Mouse (Mus musculus) CH12.LX (cell line): ENCODE data around the gene Sf3a3. TPM values are rescaled to one million over a fixed set of nuclear protein-coding genes. Genes with fewer than 3 reads are reported as not detected.

Source experiments
- DNase-seq: peaks from one replicate; pipeline ENCODE4 v3.0.0-alpha.2; 2013; ENCODE audit errors: extremely low read depth
- H3K27ac ChIP-seq: 2 replicates; pipeline ENCODE4 v1.5.1; 2012; ENCODE audit warnings: low read depth, mild to moderate bottlenecking, control low read depth, moderate library complexity; ENCODE audit not compliant: insufficient read depth
- H3K27me3 ChIP-seq: replicated peaks from 2 replicates; pipeline ENCODE3; 2012; ENCODE audit warnings: inconsistent platforms
- H3K36me3 ChIP-seq, 2 experiments: replicated peaks in 1 of 2; 2 replicates each; pipeline versions ENCODE3 to v1.6.1; 2012; ENCODE audit warnings: inconsistent platforms in 1 of 2, low read length in 1 of 2, mild to moderate bottlenecking in 1 of 2, mixed read lengths in 1 of 2, moderate library complexity in 1 of 2; ENCODE audit not compliant: control insufficient read depth in 1 of 2, insufficient read depth in 1 of 2
- H3K4me1 ChIP-seq, 2 experiments: 2 replicates each; pipeline ENCODE4 v1.6.1; 2012; ENCODE audit warnings: inconsistent platforms in 1 of 2, moderate library complexity in 1 of 2; ENCODE audit not compliant: insufficient read depth in 2 of 2, control insufficient read depth in 1 of 2
- H3K4me2 ChIP-seq: 2 replicates; pipeline ENCODE4 v1.6.1; 2012; ENCODE audit warnings: low read depth, mild to moderate bottlenecking, control low read depth; ENCODE audit not compliant: poor library complexity, insufficient read depth, severe bottlenecking
- H3K4me3 ChIP-seq, 3 experiments: fragments of 150-350 bp in 1 of 3; sonication (generic) in 1 of 3; replicated peaks in 1 of 3; 2 replicates each; pipeline versions ENCODE3 to v1.5.1; 2011 to 2012; ENCODE audit warnings: low read depth in 2 of 3, low read length in 2 of 3, mild to moderate bottlenecking in 2 of 3, moderate library complexity in 2 of 3, control low read depth in 1 of 3, improper control_type of control experiment in 1 of 3, inconsistent platforms in 1 of 3, mixed read lengths in 1 of 3; ENCODE audit not compliant: poor library complexity in 1 of 3
- H3K79me2 ChIP-seq: replicated peaks from 2 replicates; pipeline ENCODE4 v1.6.1; 2012; ENCODE audit warnings: mild to moderate bottlenecking, moderate library complexity; ENCODE audit not compliant: control insufficient read depth, poor library complexity, insufficient read depth, severe bottlenecking; ENCODE audit errors: extremely low read depth
- H3K9ac ChIP-seq: 2 replicates; pipeline ENCODE4 v1.6.1; 2012; ENCODE audit warnings: low read depth, mild to moderate bottlenecking, control low read depth, moderate library complexity; ENCODE audit not compliant: insufficient read depth
- H3K9me3 ChIP-seq: replicated peaks from 2 replicates; pipeline ENCODE3; 2012; ENCODE audit warnings: low read length, inconsistent platforms, mixed read lengths
- CTCF ChIP-seq, 2 experiments: IDR thresholded peaks in 1 of 2; conservative IDR thresholded peaks in 1 of 2; 2 replicates each; pipeline ENCODE4 v1.5.1; 2011 to 2012; ENCODE audit warnings: low read depth in 2 of 2, low read length in 2 of 2, improper control_type of control experiment in 1 of 2, inconsistent platforms in 1 of 2, mild to moderate bottlenecking in 1 of 2, moderate library complexity in 1 of 2
- EP300 ChIP-seq: IDR thresholded peaks from 2 replicates; pipeline ENCODE4 v1.6.1; 2011; ENCODE audit warnings: low read length, improper control_type of control experiment
- ETS1 ChIP-seq: conservative IDR thresholded peaks from 2 replicates; pipeline ENCODE4 v1.6.1; 2012; ENCODE audit warnings: low read depth, mild to moderate bottlenecking, inconsistent platforms, low read length, improper control_type of control experiment, moderate library complexity
- MEF2A ChIP-seq: IDR thresholded peaks from 2 replicates; pipeline ENCODE4 v1.6.1; 2014; ENCODE audit warnings: low read depth, mild to moderate bottlenecking, inconsistent platforms, low read length, improper control_type of control experiment, borderline replicate concordance
- MXI1 ChIP-seq: IDR thresholded peaks from 2 replicates; pipeline ENCODE4 v1.6.1; 2011; ENCODE audit warnings: mild to moderate bottlenecking, low read depth, low read length, improper control_type of control experiment
- NELFE ChIP-seq: IDR thresholded peaks from 2 replicates; pipeline ENCODE4 v1.6.1; 2011; ENCODE audit warnings: low read depth, low read length, improper control_type of control experiment
- RAD21 ChIP-seq: IDR thresholded peaks from 2 replicates; pipeline ENCODE4 v1.6.1; 2011; ENCODE audit warnings: low read depth, mild to moderate bottlenecking, low read length, improper control_type of control experiment, moderate library complexity
- SIN3A ChIP-seq: IDR thresholded peaks from 2 replicates; pipeline ENCODE4 v1.6.1; 2012; ENCODE audit warnings: low read length, improper control_type of control experiment, inconsistent platforms
- ZNF384 ChIP-seq: IDR thresholded peaks from 2 replicates; pipeline ENCODE4 v1.6.1; 2012; ENCODE audit warnings: low read depth, low read length, improper control_type of control experiment, inconsistent platforms
- dilution Hi-C: fragments of 300-500 bp; cut with MboI; formaldehyde crosslinking; loops from 2 replicates; pipeline ENCODE4 v1.14.3; 2020; ENCODE audit warnings: low sequenced_read_pairs; ENCODE audit not compliant: extremely low pct_unique_long_range_greater_than_20kb, extremely low pct_ligation_motif_present
- in situ Hi-C: fragments of 300-500 bp; cut with MboI; formaldehyde crosslinking; loops from 3 replicates; pipeline ENCODE4 v1.14.3; 2019; ENCODE audit warnings: low sequenced_read_pairs, low pct_ligation_motif_present, low pct_unique_long_range_greater_than_20kb, mixed read lengths
- polyA plus RNA-seq: library from polyadenylated mRNA; unstranded; fragments of >175 nt; gene quantifications from 2 replicates; pipeline ENCODE4 v1.2.1, GENCODE M21; 2012; ENCODE audit warnings: low read depth; ENCODE audit not compliant: insufficient read length
- total RNA-seq, 2 experiments: library from RNA; depleted of rRNA; stranded (reverse); fragments of 300-350 nt in 1 of 2; fragments of >200 nt in 1 of 2; gene quantifications; 2 replicates each; pipeline ENCODE4 v1.2.3; 2012 to 2014

Gene Sf3a3
- total and polyA plus RNA-seq, 3 experiments, result 100 to 134 (median 122) TPM

DNA sequence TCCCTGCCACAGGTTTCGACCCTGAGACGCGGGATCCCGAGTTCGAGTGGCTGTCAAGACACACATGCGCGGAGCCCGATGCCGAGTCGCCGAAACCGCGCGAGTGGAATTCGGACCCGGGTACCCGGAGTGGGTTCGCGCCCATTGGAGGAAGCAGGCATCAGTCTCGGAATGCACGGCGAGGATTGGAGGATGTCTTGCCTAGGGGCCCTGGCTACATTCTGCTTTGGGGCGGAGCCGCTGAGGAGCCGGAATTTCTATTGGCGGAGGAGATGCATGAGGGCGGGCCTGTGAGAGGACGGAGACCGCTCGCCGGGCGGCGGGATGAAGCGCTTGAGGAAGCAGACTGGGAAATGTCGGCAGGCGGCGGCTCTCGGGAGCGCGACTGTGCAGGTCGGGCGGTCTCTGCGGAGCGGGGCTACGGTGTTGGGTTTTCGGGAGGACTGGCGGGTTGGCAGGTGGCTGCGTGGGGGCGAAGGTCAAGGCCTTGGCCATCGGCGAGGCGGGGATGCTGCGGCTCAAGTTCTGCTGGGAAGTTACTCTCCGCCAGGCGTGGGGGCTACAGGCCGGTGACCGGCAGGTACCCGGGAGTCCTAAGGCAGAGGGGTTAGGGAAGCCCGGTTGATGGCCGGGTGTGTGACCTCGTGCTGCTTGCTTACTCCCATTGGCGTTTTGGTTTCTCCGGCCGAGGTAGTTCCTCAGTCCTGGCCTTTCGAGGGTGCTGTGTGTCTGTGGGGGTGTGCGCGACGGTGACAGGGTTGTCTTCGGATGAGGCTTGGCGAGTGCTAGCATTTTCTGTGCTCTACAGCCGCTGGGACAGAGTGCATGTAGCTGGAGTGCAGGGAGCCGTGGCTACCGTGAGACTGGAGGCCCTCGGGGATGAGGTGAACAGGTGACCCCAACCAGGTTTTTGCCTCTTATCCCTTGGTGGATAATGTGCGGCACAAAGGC lies 37.0 kb downstream of the Sf3a3 start (continued):
- TF ChIP-seq NELFE, result peak; percentile 38; the same call in 1 of the 2 replicates

DNA sequence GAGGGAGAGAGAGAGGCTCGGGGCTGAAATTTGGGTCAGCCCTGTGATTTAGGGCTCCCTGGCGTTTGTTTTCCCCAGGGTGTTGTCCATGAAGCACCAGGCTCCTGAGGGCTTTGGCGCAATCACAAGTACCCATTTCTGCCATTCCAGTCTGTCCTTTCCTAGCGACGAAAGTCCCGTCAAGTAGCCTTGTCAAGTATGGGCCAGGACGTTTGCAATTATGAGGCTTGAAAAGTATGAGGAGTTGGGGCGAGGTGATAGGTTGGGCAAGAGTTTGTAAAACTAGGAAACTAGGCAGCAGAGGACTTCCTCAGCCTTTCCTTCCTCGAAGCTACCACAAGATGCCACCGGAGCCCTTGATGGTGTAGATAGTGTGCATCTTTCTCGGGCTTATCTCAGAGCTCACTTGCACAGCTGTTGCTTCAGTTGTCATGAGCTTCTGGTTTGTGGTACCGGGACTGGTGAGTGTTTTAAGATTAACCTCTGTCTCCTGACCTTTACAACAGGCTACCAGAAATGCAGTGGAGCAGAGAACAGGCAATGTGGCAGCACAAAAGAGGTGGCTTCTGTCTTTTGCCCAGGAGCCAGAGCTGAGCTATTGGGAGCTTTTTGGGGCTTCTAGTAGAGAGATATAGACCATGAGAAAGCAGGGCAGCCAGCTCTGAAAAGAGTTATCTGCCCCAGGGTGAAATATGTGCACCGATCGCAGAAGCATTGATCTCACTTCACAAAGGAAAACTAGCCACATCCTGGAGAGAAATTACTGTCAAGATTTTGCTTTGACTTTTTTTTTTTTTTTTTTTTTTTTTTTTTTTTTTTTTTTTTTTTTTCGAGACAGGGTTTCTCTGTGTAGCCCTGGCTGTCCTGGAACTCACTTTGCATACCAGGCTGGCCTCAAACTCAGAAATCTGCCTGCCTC lies 38.0 kb downstream of the Sf3a3 start:
- TF ChIP-seq ZNF384 (peak; percentile 95), RAD21 (peak; percentile 25), SIN3A (peak; percentile 56), CTCF (conservative IDR thresholded peaks at IDR 0.05 in 1 of 2, IDR thresholded peaks at IDR 0.05 in 1 of 2; ENCODE audit: low read depth in 2 of 2, low read length in 2 of 2) (peak in 1 of 2 experiments; percentile 16; a peak in 1 of 4 replicates), MXI1 (no peak)
- H3K4me3 ChIP-seq, result peak overlapping the region; percentile 71 to 83 (median 73)
- dilution Hi-C loops, result no loop called here

DNA sequence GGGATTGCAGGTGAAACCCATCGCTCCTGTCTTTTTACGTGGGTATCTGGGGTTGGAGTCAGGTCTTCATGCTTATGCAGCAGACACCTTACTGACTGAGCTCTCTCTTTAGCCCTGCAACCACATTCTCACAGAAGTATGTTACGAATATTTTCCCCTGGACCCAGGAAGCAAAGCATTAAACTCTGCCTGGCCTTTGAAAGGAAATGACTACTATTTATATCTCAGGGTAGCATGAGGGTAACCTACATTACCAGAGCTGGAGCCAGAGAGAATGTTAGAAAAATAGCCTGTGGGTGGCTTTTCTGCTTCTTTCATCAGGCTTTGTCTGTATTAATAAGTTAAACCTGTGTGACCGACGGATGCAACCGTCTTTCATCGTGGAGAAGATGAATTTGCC lies 41.0 kb downstream of the Sf3a3 start:
- no peak overlapping the region for H3K9ac ChIP-seq

More for the DNA sequence above, 38.0 kb downstream of the Sf3a3 start:
- Histone ChIP-seq H3K27me3 (no peaks in the 10 kb centered on the region), H3K4me2 (peak overlapping the region; percentile 76), H3K36me3 (peaks cover 23 to 58% of the 10 kb centered on the region in 2 experiments), H3K79me2 (peaks cover 47% of the 10 kb centered on the region), H3K9ac (peak overlapping the region; percentile 64), H3K9me3 (no peaks in the 10 kb centered on the region), H3K4me1 (peaks cover 19 to 57% of the 10 kb centered on the region in 2 experiments), H3K27ac (peak overlapping the region; percentile 2; the same call in 1 of the 2 replicates)
- in situ Hi-C loops, result loop anchor here (25.0 kb wide), 1 partner anchor 310 kb away; the partner anchor contains the start of genes Dnali1 and Snip1
- peak; percentile 38 for DNase-seq

More for the DNA sequence above, 41.0 kb downstream of the Sf3a3 start:
- peak; percentile 40 for DNase-seq
- Histone ChIP-seq H3K9me3 (no peaks in the 10 kb centered on the region), H3K79me2 (peaks cover 57% of the 10 kb centered on the region), H3K4me2 (no peak overlapping the region), H3K36me3 (peaks cover 22 to 58% of the 10 kb centered on the region in 2 experiments), H3K4me3 (no peak overlapping the region), H3K27ac (no peak overlapping the region), H3K27me3 (no peaks in the 10 kb centered on the region), H3K4me1 (peaks cover 20 to 51% of the 10 kb centered on the region in 2 experiments)
- peak; percentile 28; the same call in 1 of the 2 replicates for TF ChIP-seq ETS1
- peak; percentile 34; the same call in 1 of the 2 replicates for TF ChIP-seq MEF2A
- peak; percentile 34; the same call in 1 of the 2 replicates for TF ChIP-seq EP300
- TF ChIP-seq RAD21, result no peak
- no peak for TF ChIP-seq SIN3A
- dilution Hi-C loops, result no loop called here
- in situ Hi-C loops, result loop anchor here (25.0 kb wide), 1 partner anchor 307 kb away; the partner anchor contains the start of genes Dnali1 and Snip1
